Mouse (Mus musculus) kidney, postnatal 14 days (tissue): ENCODE results near the gene Kat7.

Experiments
- DNase-seq: peaks from one replicate; pipeline ENCODE4 v3.0.0; 2022; ENCODE audit warnings: mixed read lengths

Kat7 gene

DNA sequence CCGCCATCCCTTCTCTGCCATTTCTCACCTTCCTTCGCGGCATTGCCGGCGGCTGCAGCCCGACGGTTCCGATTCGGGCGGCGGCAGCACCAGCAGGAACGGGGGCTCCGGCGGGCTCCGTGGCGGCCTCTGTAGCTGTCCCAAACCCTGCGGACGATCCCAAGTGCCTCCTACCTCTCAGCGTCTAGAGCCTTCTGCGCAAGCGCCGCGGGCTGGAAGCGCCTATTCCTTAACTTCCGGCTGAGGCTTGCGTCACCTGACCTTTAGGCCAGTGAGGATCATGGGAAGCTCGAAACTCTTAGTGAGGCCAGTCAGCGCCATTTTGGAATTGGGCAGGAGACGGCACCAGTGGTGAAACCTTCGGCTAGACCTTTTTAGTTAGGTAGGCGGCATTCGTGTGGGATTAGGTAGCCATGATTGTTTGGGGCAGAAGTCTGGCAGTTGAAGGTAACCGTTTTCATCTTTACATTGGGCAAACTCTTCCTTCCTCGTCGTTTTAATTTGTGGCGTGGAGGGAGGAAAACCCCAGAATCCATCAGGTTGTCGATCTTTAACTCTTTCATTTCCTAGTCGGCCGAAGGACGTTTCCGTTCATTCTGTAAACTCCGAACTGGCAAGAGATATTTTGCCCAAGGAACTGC, at the start of gene Kat7:
TSS of gene Kat7 (minus strand) at position 240 of the 641 bp plus-strand sequence.
- peak; percentile 99 for DNase-seq

DNA sequence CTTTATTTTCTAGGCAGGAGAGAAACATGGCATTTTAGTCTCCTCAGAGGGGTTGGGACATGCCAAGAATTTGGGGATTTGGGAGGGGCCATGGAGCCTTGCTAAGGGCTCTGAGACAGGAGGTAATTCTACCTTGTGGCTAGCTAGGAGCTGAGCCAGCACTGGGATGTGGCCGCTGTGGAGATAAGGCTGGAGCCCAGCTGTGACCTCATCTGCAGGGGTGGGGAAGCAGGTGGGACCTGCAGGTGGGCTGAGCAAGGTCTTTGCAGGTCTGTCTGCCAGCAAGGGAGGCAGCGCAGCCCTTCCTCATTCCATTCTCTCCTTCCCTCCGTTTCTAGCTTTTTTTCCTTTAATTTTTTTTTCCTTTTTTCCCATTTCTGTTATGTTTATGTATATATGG, 48.2 kb upstream of the Kat7 start:
- no peak for DNase-seq

DNA sequence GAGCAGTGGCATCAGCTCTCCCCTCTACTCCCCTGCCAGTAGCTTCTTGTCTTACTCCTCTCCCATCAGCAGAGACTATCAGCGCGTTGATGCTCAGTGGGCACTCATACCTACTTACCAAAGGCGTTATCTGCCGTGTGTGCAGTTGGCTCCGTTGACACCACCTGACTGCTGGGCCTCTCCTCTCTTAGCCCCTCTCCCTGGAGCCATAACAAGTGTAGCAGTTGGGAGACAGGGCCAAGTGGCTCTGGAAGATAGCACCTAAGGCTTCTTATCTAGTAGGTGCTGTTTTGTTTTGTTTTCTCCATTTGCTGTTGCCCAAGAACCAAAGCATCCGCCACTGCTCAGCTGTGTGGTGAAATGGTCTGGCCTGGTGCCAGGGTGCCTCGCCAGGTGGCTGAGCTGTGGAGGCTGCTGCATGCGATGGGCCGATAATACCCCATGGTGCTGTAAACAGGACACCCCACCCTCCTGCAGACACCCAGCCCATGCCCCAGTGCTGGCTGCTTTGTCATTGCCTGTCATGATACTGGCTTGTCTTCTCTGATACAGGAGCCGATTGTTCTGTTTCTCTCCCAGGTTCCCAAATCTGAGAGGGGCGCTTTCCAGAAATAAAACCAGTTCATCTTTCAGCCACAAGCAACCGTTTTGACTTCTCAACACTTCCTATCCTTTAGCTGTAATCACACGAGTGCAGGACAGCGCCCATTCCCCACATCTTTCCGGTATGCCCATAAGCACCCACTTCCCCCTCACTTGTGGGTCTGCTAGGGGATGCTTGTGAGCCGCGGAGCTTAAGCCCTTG, 46.6 kb upstream of the Kat7 start:
- DNase-seq: peak; percentile 43

DNA sequence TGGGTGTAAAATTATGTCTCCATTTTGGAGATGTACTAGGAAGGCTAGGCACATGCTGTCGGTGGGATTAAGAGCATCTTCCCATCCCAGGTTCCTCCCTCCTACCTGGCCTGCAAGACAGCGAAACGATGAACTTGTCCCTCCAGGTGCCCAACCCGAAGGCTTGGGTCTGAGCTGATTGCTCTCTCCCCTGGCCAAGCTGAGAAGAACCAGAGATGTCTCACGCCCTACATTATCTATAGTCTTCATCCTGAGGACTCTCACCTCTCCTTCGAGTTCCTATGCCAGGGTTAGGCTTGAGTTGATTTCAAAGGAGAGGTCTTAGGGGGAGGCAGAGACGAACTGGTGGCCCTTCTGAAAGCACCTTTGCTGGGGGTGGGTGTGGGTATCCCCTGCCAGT, 46.0 kb upstream of the Kat7 start:
- DNase-seq: no peak

DNA sequence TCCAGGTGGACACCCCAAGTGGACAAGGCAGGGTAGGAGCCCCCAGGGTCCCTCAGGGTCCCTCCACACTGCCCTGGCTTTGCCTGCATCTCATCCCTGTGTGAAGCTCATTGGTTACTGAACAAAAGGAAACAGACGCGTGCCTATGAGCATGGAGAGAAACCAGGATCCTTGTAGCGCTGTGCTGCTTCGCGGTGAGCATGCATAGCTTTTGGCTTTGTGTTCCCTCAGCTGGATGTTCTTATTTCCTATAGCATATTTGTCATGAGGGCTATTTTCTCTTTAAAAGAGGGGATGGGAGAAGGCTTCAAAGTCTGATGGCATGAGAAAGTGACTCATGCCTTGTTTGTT, 45.6 kb upstream of the Kat7 start:
- no peak for DNase-seq

DNA sequence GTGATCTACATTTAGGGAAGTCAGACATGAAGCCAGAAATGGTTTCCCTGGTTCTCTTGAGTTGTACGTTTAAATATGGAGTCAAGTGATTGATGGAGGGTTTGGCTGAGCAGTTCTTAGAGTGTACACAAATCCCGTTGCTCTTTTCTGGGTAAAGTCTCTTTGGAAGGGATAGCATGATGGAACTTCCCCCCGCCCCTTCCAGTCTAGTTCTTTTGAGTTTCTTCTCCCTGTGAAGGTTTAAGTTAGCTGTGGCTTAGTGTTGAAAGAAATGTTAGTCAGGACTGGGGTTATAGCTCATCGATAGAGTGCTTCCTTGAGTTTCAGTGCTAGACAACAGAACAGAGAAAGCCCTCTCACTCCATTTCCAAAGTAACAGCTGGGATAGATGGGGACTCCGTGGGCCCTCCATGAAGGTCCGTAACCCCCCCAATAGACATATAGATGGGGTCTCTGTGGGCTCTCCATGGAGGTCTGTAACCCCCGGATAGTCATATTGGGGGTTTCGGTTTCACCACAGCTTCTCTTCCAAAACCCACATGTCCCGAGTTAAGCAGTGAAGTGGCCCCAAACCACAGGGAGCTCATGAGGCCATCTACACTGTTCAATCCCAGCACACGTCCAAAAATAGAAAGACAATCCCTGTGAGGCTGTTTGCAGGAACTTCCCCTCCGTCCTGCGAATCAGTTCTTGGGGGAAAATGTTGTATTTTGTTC, 45.1 kb upstream of the Kat7 start:
- DNase-seq: no peak

DNA sequence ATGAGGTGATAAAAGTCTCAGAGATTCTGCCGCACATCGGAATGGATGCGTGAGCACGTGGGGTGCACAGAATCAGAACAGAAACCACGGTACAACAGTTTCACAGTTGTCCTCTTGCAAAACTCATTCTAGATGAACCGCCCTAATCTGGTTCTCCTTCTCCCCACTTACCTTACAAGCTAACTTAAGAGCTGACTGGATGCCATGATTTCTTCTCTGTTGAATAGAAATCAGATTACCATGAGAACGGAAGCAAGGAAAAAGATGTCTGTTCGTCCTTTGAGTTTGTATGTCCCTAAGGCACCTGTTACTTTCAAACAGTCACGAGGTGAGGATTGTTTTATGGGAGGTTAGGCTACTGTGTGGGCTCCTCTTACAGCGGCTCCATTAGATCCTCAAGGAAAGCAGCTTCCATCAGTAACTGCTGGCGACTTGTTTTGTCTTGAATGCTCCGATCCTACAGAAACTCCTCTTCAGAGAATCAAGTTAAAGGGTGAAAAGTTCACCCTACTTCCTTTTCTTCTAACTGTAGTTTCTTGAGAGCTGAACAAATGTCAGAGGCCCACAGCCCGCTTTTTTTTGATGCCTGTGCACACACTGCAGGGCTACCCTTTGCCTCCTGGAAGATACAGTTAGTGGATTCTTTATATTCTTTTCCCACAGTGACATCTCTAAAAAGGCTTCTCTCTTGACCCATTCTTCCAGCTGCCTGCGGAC, 44.3 kb upstream of the Kat7 start:
- no peak for DNase-seq

DNA sequence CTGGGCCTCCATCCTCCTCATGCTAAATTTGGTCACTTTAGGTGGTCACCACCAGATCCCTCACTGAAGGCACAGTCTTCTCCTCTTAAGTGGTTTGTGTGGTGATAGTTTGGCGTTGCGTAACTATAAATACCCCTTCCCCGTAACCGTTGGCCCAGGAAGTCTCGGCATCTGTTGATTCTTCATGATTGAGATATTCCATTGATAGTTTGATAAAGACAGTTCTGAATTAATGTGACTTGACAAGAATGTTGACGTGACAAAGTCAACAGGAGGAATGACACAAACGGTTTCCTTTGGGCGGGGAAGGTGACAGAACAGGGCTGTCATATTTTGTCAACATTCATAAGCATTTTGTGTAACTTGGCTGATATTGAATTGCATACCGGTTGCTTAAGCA, 43.2 kb upstream of the Kat7 start:
- DNase-seq: no peak

DNA sequence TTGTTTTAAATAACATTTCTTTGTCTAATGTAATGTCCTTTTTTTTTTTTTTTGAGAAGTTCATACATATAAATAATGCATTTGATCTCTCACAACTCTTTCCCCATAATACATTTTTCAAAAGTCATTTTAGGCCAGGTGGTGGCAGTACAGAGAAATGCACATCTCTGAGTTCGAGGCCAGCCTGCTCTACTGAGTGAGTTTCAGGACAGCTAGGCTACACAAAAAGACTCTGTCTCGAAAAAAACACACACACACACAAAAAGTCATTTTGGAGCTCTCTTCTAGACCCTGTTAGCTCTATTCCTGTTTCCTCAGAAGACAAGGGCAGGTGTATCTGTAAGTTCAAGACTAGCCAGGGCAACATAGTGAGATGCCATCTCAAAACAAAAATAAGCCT, 42.6 kb upstream of the Kat7 start:
- no peak for DNase-seq

DNA sequence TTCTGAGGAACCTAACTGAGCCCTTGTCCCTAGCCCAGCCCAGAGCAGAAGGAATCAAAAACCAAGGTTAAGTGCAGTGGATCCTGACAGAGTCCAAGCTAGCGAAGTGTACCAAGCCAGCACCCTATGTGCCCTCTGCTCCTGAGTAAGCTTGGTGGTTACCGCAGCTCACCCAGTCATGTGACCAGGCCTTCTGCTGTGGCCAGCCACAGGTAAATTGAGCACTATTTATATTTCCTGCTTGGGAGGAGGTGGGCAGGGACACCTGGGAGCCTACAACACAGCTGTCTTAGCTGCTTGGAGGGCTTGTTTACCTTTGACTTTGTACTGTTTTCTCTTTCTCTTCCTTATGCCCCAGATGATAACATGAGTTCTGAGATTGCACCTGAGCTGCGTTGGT, 40.9 kb upstream of the Kat7 start:
- peak; percentile 56 for DNase-seq

DNA sequence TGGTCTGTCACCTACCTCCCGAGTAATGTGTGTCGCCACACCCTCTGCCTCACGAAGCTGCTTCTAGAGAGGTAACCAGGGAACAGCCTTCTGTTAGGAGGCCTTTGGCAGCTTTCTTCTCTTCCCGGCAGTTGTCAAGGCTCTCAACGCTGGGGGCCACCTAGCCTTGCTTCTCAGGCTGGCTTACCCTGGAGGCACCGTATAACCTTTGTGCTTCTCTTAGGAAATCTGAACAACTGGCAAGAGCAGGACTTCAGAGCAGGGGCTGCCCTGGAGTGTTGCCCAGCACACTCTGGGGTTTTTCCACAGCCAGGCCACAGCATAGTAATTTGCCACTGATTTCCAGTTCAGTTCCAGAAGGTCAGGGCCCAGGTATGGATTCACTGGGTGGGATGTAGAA, 40.2 kb upstream of the Kat7 start:
- peak; percentile 80 for DNase-seq

DNA sequence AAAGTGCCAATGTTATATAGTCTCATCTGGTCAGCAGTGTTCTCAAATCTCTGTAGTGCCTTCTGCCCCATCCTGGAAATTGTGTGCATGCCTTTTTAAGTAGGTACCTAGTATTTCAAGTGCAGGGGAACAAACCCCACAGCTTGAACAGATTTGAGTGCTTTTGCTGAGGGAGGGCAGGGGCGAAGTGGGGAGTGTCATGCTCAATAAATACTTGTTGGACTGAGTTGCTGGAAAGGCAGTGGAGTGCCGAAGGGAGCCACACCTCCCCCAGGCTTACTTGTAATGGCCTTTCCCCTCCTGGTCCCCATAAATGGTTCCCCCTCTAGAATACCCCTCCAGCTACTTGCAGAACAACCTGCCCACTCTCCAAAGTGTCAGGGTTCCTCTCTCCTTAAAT, 34.1 kb upstream of the Kat7 start:
- no peak for DNase-seq

DNA sequence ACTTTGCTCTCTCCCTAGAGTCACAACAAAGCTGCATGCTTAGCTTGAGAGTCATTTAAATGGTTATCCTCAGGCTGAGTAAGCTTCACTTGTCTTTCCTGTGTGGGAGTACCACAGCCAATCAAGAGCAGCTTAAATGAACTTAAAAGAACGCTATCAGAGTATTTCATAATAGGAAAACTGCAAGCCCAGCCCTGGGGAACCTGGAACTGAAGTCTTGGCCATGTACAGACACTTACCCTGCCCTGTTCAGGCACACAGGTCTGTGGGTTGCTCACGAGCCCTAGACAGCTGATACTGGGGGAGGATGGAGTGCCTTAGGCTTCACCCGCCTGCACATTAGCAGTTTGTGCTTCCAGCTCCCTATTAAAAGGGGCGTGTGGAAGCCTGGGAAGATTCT, 33.1 kb upstream of the Kat7 start:
- DNase-seq: no peak

DNA sequence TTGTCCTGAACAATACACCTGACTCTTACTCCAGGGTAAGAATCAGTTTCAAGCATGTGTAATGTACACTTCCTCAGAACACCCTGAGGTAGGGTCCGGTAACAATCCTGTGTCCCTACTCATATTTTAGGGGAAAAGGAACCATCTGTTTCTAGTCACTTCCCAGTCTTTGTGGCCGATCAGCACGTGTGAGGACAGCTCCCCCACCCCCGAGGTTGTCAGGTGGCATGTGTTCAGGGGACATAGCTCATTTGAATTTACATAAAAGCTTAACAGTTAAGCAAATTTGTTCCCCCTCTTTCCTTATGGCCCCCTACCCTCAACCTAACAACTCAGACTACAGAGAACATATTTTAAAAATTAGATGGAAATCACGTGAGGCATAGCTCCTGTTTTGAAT, 30.6 kb upstream of the Kat7 start:
- no peak for DNase-seq

DNA sequence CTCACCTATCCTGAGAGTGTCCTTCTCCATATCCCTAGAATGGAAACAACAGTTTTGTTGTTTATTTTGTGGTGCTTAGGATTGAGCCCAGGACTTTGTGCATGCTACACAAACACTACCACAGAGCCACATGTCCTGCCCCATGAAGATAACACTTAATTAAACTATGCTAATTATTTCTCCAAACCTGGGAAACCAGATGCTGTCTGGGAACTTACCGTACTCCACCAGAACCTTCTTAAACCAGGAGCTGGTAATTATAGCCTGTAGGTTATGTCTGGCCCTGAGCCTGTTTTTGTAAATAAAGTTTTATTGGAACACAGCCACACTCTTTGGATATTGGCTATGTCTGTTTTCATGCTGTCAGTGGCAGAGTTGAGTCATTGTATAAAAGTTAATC, 30.2 kb upstream of the Kat7 start:
- no peak for DNase-seq

DNA sequence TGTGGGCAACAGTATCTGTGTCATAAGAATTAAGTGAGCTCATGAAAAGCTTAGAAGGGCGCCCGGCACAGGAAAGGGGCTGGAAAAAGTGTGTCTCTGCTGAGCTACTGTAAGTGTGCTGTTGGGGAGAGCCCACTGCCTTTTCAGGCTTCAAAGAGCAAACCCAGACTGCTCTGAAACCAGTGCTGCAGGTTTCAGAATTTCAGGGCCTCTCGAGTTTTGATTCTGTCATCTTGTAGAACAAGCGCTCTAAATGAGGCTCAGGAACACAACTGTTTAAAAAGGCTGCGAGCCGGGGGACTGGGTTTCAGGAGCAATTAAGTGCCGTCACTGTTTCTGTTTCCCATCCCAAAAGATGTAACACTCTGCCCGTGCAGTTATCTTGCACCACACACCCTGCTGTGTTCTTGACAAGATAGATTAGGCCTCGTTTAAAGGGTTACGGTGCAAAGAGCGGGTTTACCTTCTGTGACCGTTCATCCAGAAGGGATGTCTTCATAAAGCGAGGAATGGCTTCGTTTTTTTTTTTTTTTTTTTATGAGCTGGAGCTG, 29.5 kb upstream of the Kat7 start:
- DNase-seq: no peak

DNA sequence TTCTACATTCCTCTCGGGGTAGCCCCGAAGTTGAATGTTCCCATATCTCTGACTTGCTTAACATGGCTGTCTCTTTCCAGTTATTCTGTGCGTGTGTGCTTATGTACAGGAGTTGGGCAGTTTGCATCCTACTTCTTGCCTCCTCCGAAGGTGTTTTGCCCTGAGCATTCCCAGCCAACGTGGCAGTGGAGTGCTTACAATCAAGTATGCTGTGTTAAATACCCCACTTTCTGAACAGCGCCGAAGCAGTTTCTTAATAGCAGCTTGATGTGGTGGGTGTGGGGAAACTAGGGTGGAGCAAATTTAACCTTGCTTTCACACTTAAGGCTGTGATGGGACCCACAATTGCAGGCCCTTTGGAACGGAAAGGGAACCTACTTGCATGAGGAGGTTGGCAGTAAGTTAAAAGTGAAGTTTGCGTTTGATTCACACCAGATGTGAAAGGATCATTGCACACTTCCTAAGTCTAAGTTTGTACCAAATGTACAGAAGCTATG, 27.8 kb upstream of the Kat7 start:
- DNase-seq: no peak

DNA sequence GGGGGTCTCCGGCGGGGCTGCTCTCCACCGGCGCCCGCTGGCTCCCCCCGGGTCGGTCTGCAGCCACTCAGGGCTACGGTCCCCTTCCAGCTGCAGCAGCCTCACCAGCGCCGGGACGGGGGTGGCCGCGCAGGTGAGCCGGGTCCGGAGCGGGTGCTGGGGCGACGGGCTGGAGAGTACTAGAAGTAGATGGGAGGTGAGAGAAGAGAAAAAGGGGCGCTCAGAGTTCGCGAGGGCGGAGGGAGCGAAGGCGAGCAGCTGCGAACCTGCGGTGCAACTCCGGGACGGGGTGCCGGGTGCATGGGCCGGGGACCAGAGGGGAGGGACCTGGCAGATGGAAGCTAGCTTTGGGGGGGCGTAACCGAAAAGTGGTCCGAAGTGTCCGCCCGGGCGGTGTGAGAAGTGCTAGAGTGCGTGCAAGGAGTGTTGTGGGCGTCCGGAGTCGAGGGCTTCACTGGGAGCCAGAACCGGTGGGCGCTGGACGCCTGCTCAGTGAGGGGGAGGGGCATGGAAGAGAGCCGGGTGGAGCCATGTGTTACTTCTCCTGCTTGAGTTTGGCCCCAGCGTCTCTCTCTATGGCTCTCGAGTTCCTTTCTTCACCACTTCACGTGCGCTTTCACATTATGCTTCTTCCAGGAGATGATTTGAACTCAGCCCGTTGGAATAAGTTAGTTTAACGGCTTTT, 27.2 kb upstream of the Kat7 start:
- peak; percentile 72 for DNase-seq

DNA sequence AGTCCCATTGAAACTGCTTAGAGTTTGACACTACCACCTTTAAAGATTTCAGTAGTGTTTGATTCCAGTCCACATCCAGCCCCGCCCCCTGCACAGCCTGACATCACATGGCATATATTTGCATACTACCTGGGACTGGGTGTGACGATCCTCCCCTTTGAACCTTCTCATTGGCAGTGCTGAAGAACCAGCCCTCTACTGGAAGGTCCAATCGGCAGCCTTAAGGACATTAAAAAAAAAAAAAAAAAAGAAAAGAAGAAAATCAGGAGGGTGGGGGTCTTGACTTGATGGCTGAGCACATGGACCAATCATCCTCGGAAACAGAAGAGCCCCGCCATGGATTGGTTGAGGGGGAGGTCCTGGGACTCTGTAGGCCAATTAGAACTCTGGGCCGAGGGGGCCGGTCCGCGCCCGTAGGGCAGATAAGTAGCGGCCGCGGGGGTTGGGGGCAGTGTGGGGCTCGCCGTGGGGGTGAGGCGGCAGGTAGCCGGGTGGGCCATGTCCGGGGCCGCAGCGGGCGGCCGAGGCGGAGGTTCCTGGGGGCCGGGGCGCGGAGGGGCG, 26.6 kb upstream of the Kat7 start, which contains the start of gene Fam117a:
TSS of gene Fam117a (plus strand) at position 451 of the 561 bp plus-strand sequence.
- DNase-seq: peak; percentile 93

DNA sequence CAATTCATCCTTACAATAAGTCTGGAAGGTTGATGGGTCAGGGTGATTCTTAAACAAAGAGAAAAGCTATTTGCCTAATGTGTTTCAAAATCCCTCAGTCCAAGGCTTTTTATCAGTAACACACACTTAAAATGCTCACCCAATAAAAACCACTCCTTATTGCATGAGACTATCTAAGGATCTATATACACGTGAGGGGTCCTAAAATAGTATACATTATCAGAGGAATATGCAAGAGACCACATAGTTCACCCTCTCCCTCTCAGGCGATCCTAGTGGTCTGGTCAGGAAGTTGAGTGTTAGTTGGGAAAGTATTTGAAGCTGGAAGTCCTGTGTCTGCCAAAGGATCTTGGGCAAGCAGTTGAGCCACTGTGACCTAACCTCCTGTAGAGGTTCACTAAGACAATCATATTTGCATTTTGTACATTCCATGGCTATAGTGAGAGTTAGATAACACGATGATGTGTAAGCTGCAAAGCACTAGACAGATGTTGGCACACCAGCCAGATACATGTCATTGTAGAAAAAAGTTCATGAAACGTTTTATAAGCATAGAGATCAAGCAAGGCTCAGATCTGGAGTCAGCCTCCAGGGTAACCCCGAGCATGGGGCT, 24.5 kb upstream of the Kat7 start:
- DNase-seq: no peak

DNA sequence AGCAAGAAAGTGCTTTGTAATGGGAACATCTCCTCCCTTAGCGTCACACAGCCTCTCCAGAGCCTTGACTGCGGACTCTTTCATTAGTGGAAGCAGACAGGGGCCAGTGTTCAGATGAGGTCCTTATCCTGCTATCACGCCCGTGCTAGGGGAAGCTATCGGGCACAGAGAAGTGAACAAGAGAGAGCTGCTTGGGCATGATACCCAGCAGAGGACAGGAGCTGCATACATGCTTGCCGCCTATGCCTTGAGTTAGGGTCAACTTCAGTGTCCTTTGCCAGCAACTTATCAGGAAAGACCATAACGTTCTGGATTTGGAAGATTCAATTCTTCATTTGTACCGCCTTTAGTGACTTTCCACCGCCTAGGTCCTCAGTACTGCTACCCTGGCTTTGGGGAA, 23.8 kb upstream of the Kat7 start:
- no peak for DNase-seq
